Mouse (Mus musculus) gonadal fat pad, adult 2 months (tissue): Measurements from ENCODE around the gene Gm10663. TPM values are rescaled to one million over a fixed set of nuclear protein-coding genes. Genes with fewer than 3 reads are reported as not detected.

ENCODE experiments used
- DNase-seq: peaks from one replicate; pipeline ENCODE4 v3.0.0-alpha.2; 2012; ENCODE audit warnings: low read depth
- polyA plus RNA-seq: library from polyadenylated mRNA; depleted of rRNA; stranded (reverse); fragments of >200 nt; gene quantifications from 2 replicates; pipeline ENCODE4 v1.2.3, GENCODE M21; 2012; rRNA removed

The Gm10663 gene
- polyA plus RNA-seq, 1 experiment, result not detected

DNA sequence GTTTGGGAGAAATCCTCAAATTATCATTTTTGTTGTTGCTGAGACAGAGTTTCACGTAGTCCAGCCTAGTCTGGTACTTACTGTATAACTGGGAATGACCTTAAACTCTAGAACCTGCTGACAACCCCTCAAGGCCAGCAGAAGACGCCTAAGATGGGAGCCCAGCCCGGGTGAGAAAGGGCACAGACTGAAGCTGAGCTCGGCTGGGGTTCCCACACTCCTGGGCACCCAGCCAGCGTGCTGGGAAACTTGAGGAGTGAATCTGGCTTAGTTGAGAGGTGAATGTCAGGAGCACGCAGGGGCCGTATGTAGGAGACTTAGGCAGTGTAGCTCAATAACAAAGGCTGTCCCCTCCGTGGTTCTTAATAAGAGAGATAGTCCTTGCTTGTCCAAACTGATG lies 12.9 kb downstream of the Gm10663 start:
- DNase-seq, result no peak

DNA sequence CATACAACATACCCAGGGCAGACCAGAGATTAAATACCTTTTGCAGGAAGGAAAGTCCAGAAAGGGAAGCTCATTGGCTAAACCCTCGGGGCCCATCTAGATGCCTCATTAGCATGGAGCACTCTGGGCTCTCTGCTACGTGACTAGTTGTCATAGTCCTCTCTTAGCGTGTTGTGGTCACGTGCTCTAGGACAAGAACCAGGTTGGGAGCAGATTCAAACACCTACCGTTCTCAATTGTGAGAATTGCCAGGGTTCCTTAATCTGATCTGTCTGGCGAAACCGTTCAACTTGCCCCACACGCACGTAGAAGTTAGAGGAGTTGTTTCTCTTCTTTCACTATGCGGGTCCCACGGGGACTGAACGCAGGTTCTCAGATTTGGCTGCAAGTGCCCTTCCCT lies 13.3 kb downstream of the Gm10663 start:
- DNase-seq, result no peak

DNA sequence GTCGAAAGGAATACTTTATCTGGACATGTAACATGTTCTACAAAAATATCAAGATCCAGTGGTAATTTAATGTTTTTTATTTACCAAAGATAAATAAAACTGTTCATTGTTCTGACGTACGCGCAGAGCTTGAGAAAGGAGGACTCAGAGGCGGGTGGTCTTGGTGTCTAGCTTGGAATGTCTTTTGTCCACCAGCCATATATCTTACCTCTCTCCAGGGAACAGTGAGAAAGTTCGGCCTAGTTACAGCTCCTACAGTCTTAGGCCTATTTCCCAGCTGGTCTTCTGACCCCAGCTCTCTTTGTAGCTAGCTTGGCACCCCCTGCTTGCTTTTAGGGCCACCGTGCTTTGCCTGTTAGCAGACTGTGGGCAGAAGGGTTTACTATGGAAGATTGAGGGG lies 14.9 kb downstream of the Gm10663 start:
- DNase-seq, result no peak

DNA sequence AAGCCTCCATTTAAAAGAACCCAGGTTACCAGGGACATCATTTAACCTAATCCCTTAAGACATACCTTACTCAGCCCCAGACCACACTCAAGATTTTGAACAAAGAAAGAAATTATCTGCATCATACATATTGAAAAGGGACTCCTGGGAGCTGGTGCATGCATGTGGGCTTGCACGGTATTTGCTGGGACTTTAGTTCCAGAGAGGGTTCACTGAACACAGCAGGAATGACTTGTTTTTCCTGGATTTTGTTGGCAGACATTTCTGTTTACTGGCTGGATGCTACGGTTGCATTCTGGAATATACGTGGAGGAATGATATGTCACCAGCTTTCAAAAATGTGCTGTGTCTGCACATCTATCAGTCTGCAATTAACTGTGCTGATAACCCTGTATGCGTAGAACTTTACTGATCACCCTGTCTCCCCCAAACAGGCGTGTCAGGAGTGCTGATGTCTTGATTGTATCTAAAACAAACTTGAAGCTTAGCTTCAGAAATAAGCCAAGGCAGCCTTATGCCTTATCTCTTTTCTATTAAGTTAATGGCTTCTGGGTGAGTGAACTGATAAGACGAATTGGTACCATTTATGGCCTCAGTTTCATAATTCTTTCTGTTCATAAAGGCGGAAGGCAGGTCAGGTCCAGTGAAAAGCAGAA lies 23.1 kb downstream of the Gm10663 start:
- no peak for DNase-seq

- DNase-seq, result no peak
These were observed 24.9 kb downstream of the Gm10663 start for GRCm38 (mm10) chr8:65099735-65100134.

DNA sequence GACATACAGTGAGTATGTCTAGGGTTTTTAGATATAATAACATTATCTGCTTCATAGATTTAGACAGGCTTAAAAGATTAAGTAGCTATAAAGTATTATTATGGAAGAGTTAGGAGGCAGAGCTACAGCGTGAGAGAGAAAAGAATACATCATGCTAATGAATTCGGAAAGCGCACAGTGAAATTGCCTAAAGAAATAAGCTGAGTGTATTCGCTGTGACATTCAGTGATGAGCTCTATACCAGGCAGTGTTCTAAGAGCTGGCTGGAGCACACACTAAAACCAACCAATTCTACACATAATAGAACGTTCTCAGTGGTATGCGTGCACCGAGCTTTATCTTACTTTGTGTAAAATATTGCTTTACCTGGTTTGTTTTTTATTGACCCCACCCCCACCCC lies 28.8 kb downstream of the Gm10663 start:
- DNase-seq, result no peak

DNA sequence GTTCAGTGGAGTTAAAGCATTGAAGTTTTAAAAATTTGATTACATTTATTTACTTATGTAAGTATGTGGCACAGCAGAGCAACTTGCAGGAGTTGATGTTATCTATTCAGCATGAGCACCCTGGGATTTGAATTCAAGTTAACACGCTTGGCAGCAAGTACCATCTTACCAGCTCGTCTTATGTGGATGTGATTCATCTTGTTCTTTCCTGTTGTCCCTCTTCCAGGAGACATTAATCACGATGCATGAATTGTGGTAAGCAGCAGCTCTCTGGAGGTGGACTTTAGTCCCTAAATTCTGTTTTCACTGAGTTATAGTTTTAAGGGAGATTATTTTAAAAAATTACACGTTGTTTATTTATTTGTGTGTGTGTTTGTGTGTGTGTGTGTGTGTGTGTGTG lies 29.2 kb downstream of the Gm10663 start:
- DNase-seq, result no peak

DNA sequence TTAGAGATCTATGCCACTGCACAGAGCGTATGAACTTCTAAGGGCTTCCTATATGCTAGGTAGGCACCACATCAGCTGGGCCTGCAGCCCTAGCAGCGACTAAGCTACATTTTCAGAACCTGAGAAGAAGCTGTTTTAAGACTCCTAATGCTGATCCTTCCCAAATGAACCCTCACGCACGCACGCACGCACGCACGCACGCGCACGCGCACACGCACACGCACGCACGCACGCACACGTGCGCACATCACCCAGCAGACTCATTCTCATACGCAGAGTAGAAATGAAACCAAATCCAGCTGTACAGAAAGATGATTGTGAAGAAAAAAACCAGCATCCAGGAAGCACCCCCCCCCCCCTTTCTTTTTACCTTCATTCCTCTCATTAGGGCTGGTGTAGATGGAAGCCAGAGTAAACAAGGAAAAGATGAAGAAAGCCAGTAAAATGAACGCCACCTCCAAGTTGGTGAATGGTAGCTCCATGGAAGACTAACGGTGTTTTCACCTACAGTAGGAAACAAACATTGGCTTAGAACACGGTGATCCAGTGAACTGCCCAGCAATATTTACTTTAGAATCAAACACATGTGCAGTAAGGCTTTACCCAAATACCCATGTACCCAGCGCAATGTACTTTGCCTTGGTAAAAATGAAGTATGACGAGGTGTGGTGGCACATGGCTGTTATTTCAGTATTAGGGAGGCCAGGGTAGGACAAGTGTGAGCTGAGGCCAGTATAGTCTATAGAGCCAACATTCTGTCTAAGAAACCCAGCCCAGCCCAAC lies 33.3 kb downstream of the Gm10663 start:
- DNase-seq, result no peak

DNA sequence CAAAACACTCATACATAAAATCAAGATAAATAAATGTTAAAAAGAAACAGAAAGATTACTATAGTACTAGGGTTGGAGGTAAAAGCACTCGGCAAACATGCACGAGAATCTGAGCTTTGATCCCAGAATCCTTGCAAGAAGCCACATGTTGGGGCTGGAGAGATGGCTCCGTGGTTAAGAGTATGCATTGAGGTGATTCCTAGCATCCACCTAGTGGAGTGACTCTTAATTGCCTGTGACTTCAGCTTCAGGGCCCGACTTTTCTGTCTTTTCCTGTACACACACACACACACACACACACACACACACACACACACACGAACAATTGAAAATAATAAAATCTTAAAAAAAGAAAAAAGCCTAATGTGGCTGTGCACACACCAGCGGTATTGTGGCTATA lies 34.1 kb downstream of the Gm10663 start:
- DNase-seq, result no peak

DNA sequence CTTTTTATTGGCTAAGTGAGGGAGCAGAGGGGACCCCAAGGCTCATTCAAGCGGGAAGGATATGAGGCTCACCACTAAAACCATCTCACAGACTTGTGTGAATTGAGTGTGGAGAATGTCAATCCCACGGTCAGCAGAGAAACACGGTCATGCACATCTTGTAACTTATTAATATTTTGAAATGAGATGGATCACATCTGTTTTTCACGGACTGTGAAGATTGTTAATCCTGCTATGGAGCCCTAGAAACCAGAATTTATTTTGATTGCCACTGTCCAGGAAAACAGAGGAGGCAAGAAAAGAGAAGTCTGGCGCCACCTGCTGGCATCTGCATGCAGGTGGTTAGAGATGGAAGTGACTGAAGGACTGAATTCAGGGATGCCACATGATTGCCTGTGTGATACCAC lies 35.5 kb downstream of the Gm10663 start:
- DNase-seq, result no peak

DNA sequence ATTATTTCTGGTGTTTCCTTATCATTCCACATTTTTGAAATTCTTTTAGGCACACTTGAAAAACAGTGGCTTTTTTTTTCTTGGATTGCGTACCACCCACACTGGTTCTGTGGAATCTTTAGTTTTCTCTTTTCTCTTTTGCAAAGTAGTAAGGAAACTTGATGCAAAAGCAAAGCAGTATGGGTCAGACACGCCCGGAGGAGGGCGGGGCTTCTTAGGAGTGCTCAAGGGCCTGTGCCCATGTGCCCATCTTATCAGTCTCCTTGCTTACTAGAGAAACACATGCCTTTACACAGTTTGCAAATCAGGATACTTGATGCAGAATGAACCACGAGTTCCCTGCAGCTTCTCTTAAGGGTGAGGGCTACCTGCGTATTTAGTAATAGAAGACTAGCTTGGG lies 37.3 kb downstream of the Gm10663 start:
- no peak for DNase-seq

- no peak for DNase-seq
These were observed 51.2 kb downstream of the Gm10663 start for GRCm38 (mm10) chr8:65126014-65126413.

DNA sequence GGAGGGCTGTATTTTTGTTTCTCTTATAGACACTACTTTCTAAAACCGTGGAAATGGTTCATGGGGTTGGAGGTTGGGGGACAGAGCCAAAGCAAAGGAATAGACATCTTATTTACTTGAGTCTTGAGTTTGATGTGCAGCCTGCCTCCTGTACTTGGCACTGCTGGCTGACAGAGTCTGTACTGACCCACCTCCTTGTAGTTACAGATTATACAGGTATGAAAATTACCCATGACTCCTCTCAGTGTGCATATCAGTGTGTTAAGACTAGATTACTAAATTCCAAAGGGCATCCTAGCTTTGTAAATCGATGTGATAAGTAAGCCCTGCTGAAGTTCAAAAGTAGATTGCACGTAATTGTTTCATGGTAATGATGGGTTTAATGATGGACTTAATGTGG lies 51.6 kb downstream of the Gm10663 start:
- DNase-seq, result no peak

Other genes starting within 250 kb of the Gm10663 start
- 30.3 and 43.5 TPM in 2 replicates for gene Klhl2, start 225.0 kb upstream of the Gm10663 start, polyA plus RNA-seq
- gene Tmem192, start 127.8 kb upstream of the Gm10663 start, polyA plus RNA-seq, result 55.8 and 60.6 TPM in 2 replicates
- gene Trim75, start 87.2 kb upstream of the Gm10663 start, polyA plus RNA-seq, result not detected in 2 replicates
- not detected in 2 replicates for gene Trim61, start 56.5 kb upstream of the Gm10663 start, polyA plus RNA-seq
- not detected in 2 replicates for gene Trim60, start 56.4 kb upstream of the Gm10663 start, polyA plus RNA-seq
- gene Apela, start 37.7 kb upstream of the Gm10663 start, polyA plus RNA-seq, result not detected in 2 replicates
- not detected in 2 replicates for gene BC030870, start 54.5 kb downstream of the Gm10663 start, polyA plus RNA-seq